Mouse (Mus musculus): ENCODE measurements around the gene Fgfr2. TPM values are rescaled to one million over a fixed set of nuclear protein-coding genes. Genes with fewer than 3 reads are reported as not detected.

The Fgfr2 gene
- polyA plus RNA-seq, 1 experiment from 2014 or later = 24.1 TPM

- Histone ChIP-seq H3K4me2 (ENCODE audit: low read length) (no peak overlapping the region), H3K9me3 (ENCODE audit: control insufficient read depth, low read length) (no peaks in the 10 kb centered on the region), H3K36me3 (ENCODE audit: control insufficient read depth, insufficient read depth, low read length) (no peaks in the 10 kb centered on the region), H3K4me1 (ENCODE audit: control insufficient read depth, insufficient read depth, low read depth, low read length) (no peaks in the 10 kb centered on the region), H3K9ac (ENCODE audit: low read depth, low read length) (no peak overlapping the region), H3K27ac (ENCODE audit: low read depth, low read length) (no peak overlapping the region), H3K27me3 (replicated peaks; ENCODE audit: control insufficient read depth, insufficient read depth, low read length) (no peaks in the 10 kb centered on the region), H3K4me3 (ENCODE audit: low read length) (no peak overlapping the region)
- no peak for ATAC-seq
- 86% methylated on average over 3 of the region's 3 CpGs for WGBS
These were observed 2177.4 kb downstream of the Fgfr2 start for GRCm38 (mm10) chr7:130945730-130946129.

GRCm38 (mm10) chr7:130944766-130945475, 2178.2 kb downstream of the Fgfr2 start:
- no peak overlapping the region for H3K4me2 ChIP-seq (ENCODE audit: low read length)
- no peak overlapping the region for H3K9ac ChIP-seq (ENCODE audit: low read depth, low read length)
- no peaks in the 10 kb centered on the region for H3K36me3 ChIP-seq (ENCODE audit: control insufficient read depth, insufficient read depth, low read length)
- no peak overlapping the region for H3K4me3 ChIP-seq (ENCODE audit: low read length)
- 89% methylated on average over 11 of the region's 11 CpGs for WGBS
- no peaks in the 10 kb centered on the region for H3K4me1 ChIP-seq (ENCODE audit: control insufficient read depth, insufficient read depth, low read depth, low read length)
- no peak for ATAC-seq
- no peaks in the 10 kb centered on the region for H3K9me3 ChIP-seq (ENCODE audit: control insufficient read depth, low read length)
- H3K27ac ChIP-seq (ENCODE audit: low read depth, low read length) = no peak overlapping the region
- no peaks in the 10 kb centered on the region for H3K27me3 ChIP-seq (replicated peaks; ENCODE audit: control insufficient read depth, insufficient read depth, low read length)

GRCm38 (mm10) chr7:130943280-130943895, 2179.8 kb downstream of the Fgfr2 start:
- Histone ChIP-seq H3K27ac (ENCODE audit: low read depth, low read length) (no peak overlapping the region), H3K9me3 (ENCODE audit: control insufficient read depth, low read length) (no peaks in the 10 kb centered on the region), H3K9ac (ENCODE audit: low read depth, low read length) (no peak overlapping the region), H3K4me3 (ENCODE audit: low read length) (no peak overlapping the region), H3K27me3 (replicated peaks; ENCODE audit: control insufficient read depth, insufficient read depth, low read length) (peaks cover 5% of the 10 kb centered on the region; the same call in 1 of the 2 replicates), H3K4me1 (ENCODE audit: control insufficient read depth, insufficient read depth, low read depth, low read length) (no peaks in the 10 kb centered on the region), H3K36me3 (ENCODE audit: control insufficient read depth, insufficient read depth, low read length) (no peaks in the 10 kb centered on the region), H3K4me2 (ENCODE audit: low read length) (no peak overlapping the region)
- no peak for ATAC-seq
- WGBS = 91% methylated on average over 9 of the region's 9 CpGs

GRCm38 (mm10) chr7:130940733-130941132, 2182.4 kb downstream of the Fgfr2 start:
- no peaks in the 10 kb centered on the region for H3K9me3 ChIP-seq (ENCODE audit: control insufficient read depth, low read length)
- H3K4me1 ChIP-seq (ENCODE audit: control insufficient read depth, insufficient read depth, low read depth, low read length) = peaks cover 13% of the 10 kb centered on the region
- H3K4me2 ChIP-seq (ENCODE audit: low read length) = no peak overlapping the region
- peaks cover 22% of the 10 kb centered on the region for H3K27me3 ChIP-seq (replicated peaks; ENCODE audit: control insufficient read depth, insufficient read depth, low read length)
- no peak overlapping the region for H3K27ac ChIP-seq (ENCODE audit: low read depth, low read length)
- 65% methylated on average over 8 of the region's 8 CpGs for WGBS
- no peak for ATAC-seq
- H3K36me3 ChIP-seq (ENCODE audit: control insufficient read depth, insufficient read depth, low read length) = no peaks in the 10 kb centered on the region
- H3K9ac ChIP-seq (ENCODE audit: low read depth, low read length) = no peak overlapping the region
- no peak overlapping the region for H3K4me3 ChIP-seq (ENCODE audit: low read length)

- Histone ChIP-seq H3K27me3 (replicated peaks; ENCODE audit: control insufficient read depth, insufficient read depth, low read length) (peaks cover 35% of the 10 kb centered on the region), H3K4me2 (ENCODE audit: low read length) (no peak overlapping the region), H3K4me3 (ENCODE audit: low read length) (no peak overlapping the region), H3K4me1 (ENCODE audit: control insufficient read depth, insufficient read depth, low read depth, low read length) (peaks cover 19% of the 10 kb centered on the region), H3K9ac (ENCODE audit: low read depth, low read length) (no peak overlapping the region), H3K9me3 (ENCODE audit: control insufficient read depth, low read length) (no peaks in the 10 kb centered on the region), H3K36me3 (ENCODE audit: control insufficient read depth, insufficient read depth, low read length) (no peaks in the 10 kb centered on the region), H3K27ac (ENCODE audit: low read depth, low read length) (no peak overlapping the region)
- WGBS = 88% methylated on average over 8 of the region's 8 CpGs
- no peak for ATAC-seq
These were observed 2184.3 kb downstream of the Fgfr2 start for GRCm38 (mm10) chr7:130938896-130939295.

GRCm38 (mm10) chr7:130938005-130938404, 2185.1 kb downstream of the Fgfr2 start:
- Histone ChIP-seq H3K9me3 (ENCODE audit: control insufficient read depth, low read length) (no peaks in the 10 kb centered on the region), H3K9ac (ENCODE audit: low read depth, low read length) (no peak overlapping the region), H3K27ac (ENCODE audit: low read depth, low read length) (no peak overlapping the region), H3K4me1 (ENCODE audit: control insufficient read depth, insufficient read depth, low read depth, low read length) (peaks cover 19% of the 10 kb centered on the region), H3K36me3 (ENCODE audit: control insufficient read depth, insufficient read depth, low read length) (no peaks in the 10 kb centered on the region), H3K27me3 (replicated peaks; ENCODE audit: control insufficient read depth, insufficient read depth, low read length) (peaks cover 44% of the 10 kb centered on the region), H3K4me3 (ENCODE audit: low read length) (no peak overlapping the region), H3K4me2 (ENCODE audit: low read length) (no peak overlapping the region)
- ATAC-seq = no peak
- WGBS = 55% methylated on average over 4 of the region's 4 CpGs

- H3K36me3 ChIP-seq (ENCODE audit: control insufficient read depth, insufficient read depth, low read length) = no peaks in the 10 kb centered on the region
- H3K4me2 ChIP-seq (ENCODE audit: low read length) = peak overlapping the region; percentile 78
- H3K9me3 ChIP-seq (ENCODE audit: control insufficient read depth, low read length) = no peaks in the 10 kb centered on the region
- H3K4me3 ChIP-seq (ENCODE audit: low read length) = peak overlapping the region; percentile 50
- H3K4me1 ChIP-seq (ENCODE audit: control insufficient read depth, insufficient read depth, low read depth, low read length) = peaks cover 19% of the 10 kb centered on the region
- no peak overlapping the region for H3K27ac ChIP-seq (ENCODE audit: low read depth, low read length)
- ATAC-seq = no peak
- peaks cover 47% of the 10 kb centered on the region for H3K27me3 ChIP-seq (replicated peaks; ENCODE audit: control insufficient read depth, insufficient read depth, low read length)
- H3K9ac ChIP-seq (ENCODE audit: low read depth, low read length) = no peak overlapping the region
- 26% methylated on average over 12 of the region's 12 CpGs for WGBS
These were observed 2185.8 kb downstream of the Fgfr2 start for GRCm38 (mm10) chr7:130937266-130937841.

GRCm38 (mm10) chr7:130936472-130936951, 2186.6 kb downstream of the Fgfr2 start:
- ATAC-seq = peak; percentile 15
- peak overlapping the region; percentile 50 for H3K4me3 ChIP-seq (ENCODE audit: low read length)
- H3K27ac ChIP-seq (ENCODE audit: low read depth, low read length) = 0 out of 2 replicates have a peak overlapping the region, but pooled peaks have one; percentile 29
- peak overlapping the region; percentile 54 for H3K9ac ChIP-seq (ENCODE audit: low read depth, low read length)
- H3K9me3 ChIP-seq (ENCODE audit: control insufficient read depth, low read length) = no peaks in the 10 kb centered on the region
- peaks cover 19% of the 10 kb centered on the region for H3K4me1 ChIP-seq (ENCODE audit: control insufficient read depth, insufficient read depth, low read depth, low read length)
- peaks cover 47% of the 10 kb centered on the region for H3K27me3 ChIP-seq (replicated peaks; ENCODE audit: control insufficient read depth, insufficient read depth, low read length)
- H3K36me3 ChIP-seq (ENCODE audit: control insufficient read depth, insufficient read depth, low read length) = no peaks in the 10 kb centered on the region
- peak overlapping the region; percentile 78 for H3K4me2 ChIP-seq (ENCODE audit: low read length)
- WGBS = under 1% methylated on average over 49 of the region's 49 CpGs
